Mouse (Mus musculus) kidney, adult 2 months (tissue): ENCODE data around the gene Lyrm1.

Source experiments
- CTCF ChIP-seq: fragments of 200-500 bp; conservative IDR thresholded peaks from 2 replicates; pipeline ENCODE4 v1.5.1; 2011; ENCODE audit warnings: low read depth, mild to moderate bottlenecking, control low read depth, low read length, moderate library complexity, mixed read lengths; ENCODE audit not compliant: insufficient read depth, insufficient read length
- POLR2A ChIP-seq: fragments of 200-500 bp; IDR thresholded peaks from one replicate; pipeline ENCODE4 v1.6.1; 2011; ENCODE audit warnings: low read depth, low read length, control low read depth

DNA sequence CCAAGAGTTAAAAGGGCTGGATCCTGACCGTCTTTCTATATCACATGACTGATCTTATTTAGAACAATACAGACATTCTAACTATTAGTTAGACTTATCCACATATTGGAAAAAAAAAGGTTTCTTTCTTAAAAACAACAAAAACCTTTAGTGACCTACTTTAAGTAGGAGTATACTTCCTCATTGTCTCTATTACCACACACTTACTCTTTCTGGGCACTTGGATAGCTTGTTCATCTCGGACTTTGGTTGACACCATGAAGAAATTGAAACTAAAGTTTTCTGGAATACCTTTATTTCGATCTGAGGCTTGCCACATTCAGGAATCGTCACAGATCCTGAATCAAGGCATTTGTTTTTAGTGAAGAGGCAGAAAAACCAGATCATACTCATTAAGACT is 25.4 kb downstream of the Lyrm1 start:
- TF ChIP-seq POLR2A, result no peak
- no peak for TF ChIP-seq CTCF
